Mouse (Mus musculus) kidney, embryonic 16.5 days (tissue): ENCODE measurements around the gene Serp1. TPM values are rescaled to one million over a fixed set of nuclear protein-coding genes. Genes with fewer than 3 reads are reported as not detected.

ENCODE experiments used
- ATAC-seq: fragments of 200-750 bp; cut with Nextera tagmentation; 2 replicates; pipeline ENCODE4 v1.8.0; 2017; ENCODE audit warnings: moderate TSS enrichment; ENCODE audit not compliant: low FRiP score, low TSS enrichment
- H3K27ac ChIP-seq: fragments of 300-500 bp; sonication (generic); 2 replicates; pipeline ENCODE4 v1.5.1; 2014; ENCODE audit warnings: low read length
- H3K27me3 ChIP-seq: fragments of 300-500 bp; sonication (generic); 2 replicates; pipeline ENCODE4 v1.6.1; 2014; ENCODE audit warnings: low read length, control low read depth, mixed read lengths; ENCODE audit not compliant: insufficient read depth
- H3K36me3 ChIP-seq: fragments of 300-500 bp; sonication (generic); 2 replicates; pipeline ENCODE4 v1.6.1; 2014; ENCODE audit warnings: low read length, control low read depth, mixed read lengths; ENCODE audit not compliant: insufficient read depth
- H3K4me1 ChIP-seq: fragments of 300-500 bp; sonication (generic); 2 replicates; pipeline ENCODE4 v1.6.1; 2014; ENCODE audit warnings: low read length, control low read depth, mixed read lengths; ENCODE audit not compliant: insufficient read depth
- H3K4me2 ChIP-seq: fragments of 300-500 bp; sonication (generic); replicated peaks from 2 replicates; pipeline ENCODE4 v1.6.1; 2014; ENCODE audit warnings: low read depth, low read length
- H3K4me3 ChIP-seq: fragments of 300-500 bp; sonication (generic); 2 replicates; pipeline ENCODE4 v1.5.1; 2014; ENCODE audit warnings: mild to moderate bottlenecking, low read length
- H3K9ac ChIP-seq: fragments of 300-500 bp; sonication (generic); replicated peaks from 2 replicates; pipeline ENCODE4 v1.6.1; 2014; ENCODE audit warnings: low read length
- H3K9me3 ChIP-seq: fragments of 300-500 bp; sonication (generic); 2 replicates; pipeline ENCODE4 v1.6.1; 2016; ENCODE audit warnings: low read length, control low read depth
- WGBS: fragments of 180-500 bp; shearing (Covaris S2); extraction: QIAGEN DNeasy Blood & Tissue Kit; methylation state at CpG from one replicate; pipeline ENCODE4 v1.1.7; 2014; 5-methylcytosine and 5-hydroxymethylcytosine counted together
- polyA plus RNA-seq: library from polyadenylated mRNA; unstranded; fragments of >200 nt; fragmentation: Nextera tagmentation; extraction: Ambion mirVana; gene quantifications from 2 replicates; pipeline ENCODE4 v1.2.1, GENCODE M21; 2015

Serp1 gene
- polyA plus RNA-seq, 1 experiment from 2014 or later, result 156 TPM

DNA sequence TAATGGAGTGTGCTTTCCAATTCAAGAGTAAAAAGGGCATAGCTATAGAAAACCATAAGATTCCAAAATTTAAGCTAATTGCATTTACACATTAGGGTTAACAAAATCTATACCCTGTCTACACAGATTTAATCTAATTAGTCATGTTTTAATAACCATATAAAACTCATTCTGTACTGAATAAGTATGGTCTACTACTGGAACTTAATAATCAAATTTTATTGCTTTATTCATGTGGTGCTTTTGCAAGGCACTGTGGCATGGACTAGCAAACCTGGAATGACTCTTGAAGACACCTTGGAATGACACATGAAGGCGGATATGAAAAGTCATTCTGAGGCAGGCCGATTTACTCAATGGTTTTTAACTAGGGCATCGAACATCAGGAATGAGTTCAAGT, 2.3 kb downstream of the Serp1 start:
- no peaks in the 10 kb centered on the region for H3K27me3 ChIP-seq
- H3K9ac ChIP-seq, result no peak overlapping the region
- H3K4me2 ChIP-seq, result no peak overlapping the region
- no peak overlapping the region for H3K4me3 ChIP-seq
- no peak overlapping the region for H3K27ac ChIP-seq
- H3K4me1 ChIP-seq, result peaks cover 11% of the 10 kb centered on the region
- peaks cover 17% of the 10 kb centered on the region for H3K36me3 ChIP-seq
- no peak for ATAC-seq
- H3K9me3 ChIP-seq, result no peaks in the 10 kb centered on the region
- 96% methylated on average over 3 of the region's 3 CpGs for WGBS

DNA sequence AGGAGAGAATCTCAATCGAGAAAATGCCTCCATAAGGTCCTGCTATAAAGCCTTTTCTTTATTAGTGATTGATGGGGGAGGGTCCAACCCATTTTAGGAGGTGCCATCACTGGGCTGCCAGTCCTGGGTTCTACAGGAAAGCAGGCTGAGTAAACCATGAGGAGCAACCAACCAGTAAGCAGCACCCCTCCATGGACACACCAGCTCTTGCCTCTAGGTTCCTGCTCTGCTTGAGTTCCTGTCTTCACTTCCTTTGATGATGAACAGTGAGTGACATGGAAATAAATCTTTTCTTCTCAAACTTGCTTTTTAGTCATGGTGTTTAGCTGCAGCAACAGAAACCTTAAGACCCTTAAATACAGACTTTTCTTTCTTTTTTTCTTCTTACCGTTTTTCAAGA, 4.3 kb downstream of the Serp1 start:
- H3K4me3 ChIP-seq, result no peak overlapping the region
- no peak overlapping the region for H3K4me2 ChIP-seq
- no peak overlapping the region for H3K9ac ChIP-seq
- no peaks in the 10 kb centered on the region for H3K9me3 ChIP-seq
- WGBS, result 85% methylated on average over 2 of the region's 2 CpGs
- H3K27me3 ChIP-seq, result no peaks in the 10 kb centered on the region
- H3K4me1 ChIP-seq, result peaks cover 7% of the 10 kb centered on the region
- H3K36me3 ChIP-seq, result peaks cover 17% of the 10 kb centered on the region
- H3K27ac ChIP-seq, result no peak overlapping the region
- ATAC-seq, result no peak

DNA sequence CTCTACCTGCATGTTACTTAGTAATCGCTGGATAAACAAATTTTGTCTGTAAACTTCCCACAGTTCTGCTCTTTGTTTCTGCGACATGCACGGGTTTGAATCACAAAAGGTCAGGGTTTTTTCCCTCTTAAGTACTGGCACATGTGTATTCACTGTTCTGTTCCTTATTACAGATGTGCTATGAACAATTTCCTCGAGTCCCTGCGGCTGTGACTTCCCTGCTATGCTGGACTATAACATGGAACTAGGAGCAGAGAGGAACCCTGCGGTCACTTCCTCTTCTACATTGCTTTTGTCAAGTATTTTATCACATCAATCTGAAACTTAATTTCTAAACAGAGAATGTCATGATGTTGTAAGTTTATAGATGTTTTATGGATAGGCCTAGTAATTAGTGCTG, 5.4 kb downstream of the Serp1 start:
- Histone ChIP-seq H3K36me3 (peaks cover 17% of the 10 kb centered on the region), H3K27ac (no peak overlapping the region), H3K4me3 (no peak overlapping the region), H3K9ac (no peak overlapping the region), H3K4me2 (no peak overlapping the region), H3K27me3 (no peaks in the 10 kb centered on the region), H3K9me3 (no peaks in the 10 kb centered on the region), H3K4me1 (peaks cover 7% of the 10 kb centered on the region; the same call in 1 of the 2 replicates)
- ATAC-seq, result no peak
- 90% methylated on average over 6 of the region's 6 CpGs for WGBS

DNA sequence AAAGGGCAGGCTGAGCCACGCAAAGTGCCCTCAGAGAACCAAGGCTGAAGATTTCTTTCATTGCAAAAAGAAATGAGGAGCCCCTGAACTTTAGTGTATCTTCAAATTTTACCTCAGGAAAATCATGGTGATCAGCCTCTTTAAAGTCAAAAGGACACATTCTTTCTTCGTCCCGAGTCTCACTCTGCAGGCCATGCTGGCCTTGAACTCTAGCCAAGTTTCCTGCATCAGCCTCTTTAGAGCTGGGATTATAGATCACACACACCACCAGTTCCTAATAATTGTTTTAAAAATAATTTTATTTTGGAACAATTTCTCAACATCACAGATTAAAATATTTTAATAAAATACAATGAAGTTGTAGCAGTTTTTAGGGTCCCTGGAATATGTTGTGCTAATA, 6.2 kb downstream of the Serp1 start:
- peaks cover 7% of the 10 kb centered on the region; the same call in 1 of the 2 replicates for H3K4me1 ChIP-seq
- ATAC-seq, result no peak
- 73% methylated on average over 3 of the region's 3 CpGs for WGBS
- no peaks in the 10 kb centered on the region for H3K9me3 ChIP-seq
- H3K4me3 ChIP-seq, result no peak overlapping the region
- peaks cover 17% of the 10 kb centered on the region for H3K36me3 ChIP-seq
- no peaks in the 10 kb centered on the region for H3K27me3 ChIP-seq
- H3K4me2 ChIP-seq, result no peak overlapping the region
- H3K27ac ChIP-seq, result no peak overlapping the region
- no peak overlapping the region for H3K9ac ChIP-seq

DNA sequence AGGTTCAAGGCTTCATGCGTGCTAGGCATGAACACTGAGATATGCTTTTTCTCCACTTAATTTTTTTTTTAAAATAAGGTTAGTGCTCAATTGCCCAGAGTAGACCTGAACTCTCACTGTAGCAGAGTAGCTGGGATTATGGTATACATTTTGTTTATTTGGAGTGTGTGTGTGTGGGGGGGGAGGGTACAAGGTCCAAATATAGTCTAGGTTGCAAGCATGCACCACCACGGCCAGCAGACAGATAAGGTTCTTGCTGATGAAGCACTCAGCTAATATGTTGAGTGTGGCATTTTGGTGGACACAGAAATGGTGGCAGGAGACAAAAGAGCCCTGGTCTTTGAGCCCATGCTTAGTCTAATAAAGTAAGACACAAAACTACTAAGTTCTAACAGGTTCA, 6.7 kb downstream of the Serp1 start:
- Histone ChIP-seq H3K4me1 (peaks cover 2% of the 10 kb centered on the region; the same call in 1 of the 2 replicates), H3K4me3 (no peak overlapping the region), H3K27ac (no peak overlapping the region), H3K27me3 (no peaks in the 10 kb centered on the region), H3K4me2 (no peak overlapping the region), H3K36me3 (peaks cover 17% of the 10 kb centered on the region), H3K9ac (no peak overlapping the region), H3K9me3 (no peaks in the 10 kb centered on the region)
- no peak for ATAC-seq
- 76% methylated on average over 2 of the region's 2 CpGs for WGBS

DNA sequence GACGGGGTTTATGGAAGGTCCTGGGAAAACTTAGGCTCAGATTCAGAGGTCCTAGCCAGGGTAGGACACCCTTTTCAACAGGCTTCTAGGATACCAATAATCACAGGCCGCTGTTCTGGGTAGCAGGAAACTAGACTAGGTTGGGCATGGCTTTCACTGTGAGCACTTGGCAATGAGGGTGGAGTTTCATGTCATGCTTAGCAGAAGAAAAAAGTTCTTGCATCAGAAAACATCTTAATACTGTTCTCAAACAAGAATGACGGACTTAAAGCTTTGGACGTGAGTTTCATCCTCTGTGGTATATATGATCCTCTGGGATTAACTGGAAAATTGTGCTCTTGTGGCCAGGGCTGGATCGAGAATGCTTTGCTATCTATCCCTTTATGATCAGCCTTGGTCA, 7.9 kb downstream of the Serp1 start:
- H3K4me1 ChIP-seq, result no peaks in the 10 kb centered on the region
- no peak overlapping the region for H3K4me2 ChIP-seq
- H3K9ac ChIP-seq, result no peak overlapping the region
- H3K27ac ChIP-seq, result no peak overlapping the region
- H3K4me3 ChIP-seq, result no peak overlapping the region
- H3K9me3 ChIP-seq, result no peaks in the 10 kb centered on the region
- 81% methylated on average over 5 of the region's 5 CpGs for WGBS
- no peaks in the 10 kb centered on the region for H3K27me3 ChIP-seq
- peaks cover 14% of the 10 kb centered on the region for H3K36me3 ChIP-seq
- no peak for ATAC-seq

DNA sequence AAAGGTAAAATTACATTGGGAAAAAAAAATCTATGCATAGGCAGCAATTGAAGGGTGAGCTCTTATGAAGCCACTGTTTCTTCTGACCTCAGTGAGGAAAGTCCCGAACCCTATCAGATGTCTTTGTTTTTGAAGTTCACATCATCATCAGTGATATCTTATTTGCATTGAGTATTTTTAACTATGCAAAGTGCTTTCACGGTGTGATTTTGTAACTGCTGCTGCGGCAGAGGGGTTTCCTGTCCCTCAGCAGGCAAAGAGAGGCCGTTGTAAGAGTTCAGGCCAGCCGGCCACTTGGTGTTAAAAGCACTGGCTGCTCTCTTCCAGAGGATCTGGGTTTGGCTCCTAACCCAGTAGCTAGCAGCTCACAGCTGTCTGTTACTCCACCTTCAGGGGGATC, 8.4 kb downstream of the Serp1 start:
- ATAC-seq, result no peak
- WGBS, result 55% methylated on average over 5 of the region's 5 CpGs
- Histone ChIP-seq H3K36me3 (peaks cover 10% of the 10 kb centered on the region), H3K9ac (no peak overlapping the region), H3K9me3 (no peaks in the 10 kb centered on the region), H3K27ac (no peak overlapping the region), H3K27me3 (no peaks in the 10 kb centered on the region), H3K4me1 (no peaks in the 10 kb centered on the region), H3K4me2 (no peak overlapping the region), H3K4me3 (no peak overlapping the region)

DNA sequence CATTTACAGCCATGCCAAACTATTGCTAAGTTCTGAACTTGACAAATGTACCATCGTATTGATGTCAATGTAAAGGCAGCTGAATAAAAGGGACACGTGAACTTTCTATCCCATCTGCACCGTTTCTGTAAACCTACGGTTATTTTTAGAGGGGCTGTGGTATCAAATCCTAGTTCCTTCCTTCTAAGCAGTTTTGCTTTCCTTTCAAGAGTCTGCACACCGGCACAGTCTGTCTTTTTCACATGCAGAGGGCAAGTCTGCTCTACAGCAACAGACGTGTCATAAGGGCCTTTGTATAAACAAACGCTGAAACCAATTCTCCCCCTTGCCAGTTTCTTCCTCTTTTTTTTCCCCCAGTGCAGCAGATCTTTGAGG, 9.1 kb downstream of the Serp1 start:
- no peak overlapping the region for H3K27ac ChIP-seq

DNA sequence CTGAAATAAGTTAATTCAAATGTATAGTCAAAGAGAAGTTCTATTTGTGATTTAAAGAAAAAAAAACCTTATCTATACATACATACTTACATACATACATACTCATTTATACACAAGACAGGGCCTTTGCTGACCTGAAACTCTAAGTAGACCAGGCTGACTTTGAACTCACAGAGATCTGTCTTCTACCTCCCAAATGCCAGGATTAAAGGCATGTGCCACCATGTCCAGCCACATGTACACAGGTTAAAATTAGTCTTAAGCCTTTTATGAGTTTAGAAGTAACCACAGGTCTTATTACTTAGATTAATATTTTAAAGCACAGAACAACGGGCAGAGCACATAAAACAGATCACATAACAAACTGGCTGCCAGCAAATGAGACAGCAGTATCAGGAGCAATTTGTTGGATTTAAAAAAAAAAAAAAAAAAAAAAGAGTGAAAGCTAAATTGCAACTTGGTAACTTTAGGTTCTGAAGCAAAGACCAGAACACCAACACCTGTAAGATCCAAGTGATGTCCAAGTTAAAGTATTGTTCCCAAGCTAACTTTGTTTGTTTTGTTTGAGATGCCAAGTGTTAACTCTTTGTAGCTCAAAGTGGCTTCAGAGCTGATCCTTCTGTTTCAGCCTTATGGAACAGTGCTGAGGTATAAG, 9.6 kb downstream of the Serp1 start:
- H3K9ac ChIP-seq, result no peak overlapping the region
- 40% methylated on average over 1 of the region's 1 CpGs for WGBS

More for the DNA sequence above, 9.1 kb downstream of the Serp1 start:
- H3K36me3 ChIP-seq, result peaks cover 7% of the 10 kb centered on the region
- H3K4me1 ChIP-seq, result no peaks in the 10 kb centered on the region
- no peak overlapping the region for H3K9ac ChIP-seq
- no peak for ATAC-seq
- no peak overlapping the region for H3K4me3 ChIP-seq
- H3K4me2 ChIP-seq, result no peak overlapping the region
- no peaks in the 10 kb centered on the region for H3K27me3 ChIP-seq
- 50% methylated on average over 7 of the region's 7 CpGs for WGBS
- no peaks in the 10 kb centered on the region for H3K9me3 ChIP-seq

DNA sequence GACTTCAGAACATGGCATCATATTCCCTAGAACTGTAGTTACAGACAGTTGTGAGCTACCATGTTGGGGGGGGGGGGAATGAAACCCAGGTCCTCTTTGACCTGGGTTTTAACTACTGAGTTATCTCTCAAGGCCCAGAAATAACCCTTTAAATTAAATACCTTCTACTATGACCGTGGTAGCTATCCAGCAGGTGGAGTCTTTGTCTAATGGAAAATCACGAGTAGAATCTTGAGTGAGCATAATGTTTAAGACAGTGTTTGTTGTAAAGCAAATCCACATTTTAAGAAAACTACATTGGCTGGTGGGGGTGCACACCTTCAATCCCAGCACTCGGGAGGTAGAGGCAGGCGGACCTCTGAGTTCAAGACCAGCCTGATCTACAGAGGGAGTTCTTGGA, 12.2 kb downstream of the Serp1 start:
- Histone ChIP-seq H3K4me1 (no peaks in the 10 kb centered on the region), H3K4me2 (no peak overlapping the region), H3K27ac (no peak overlapping the region), H3K9me3 (no peaks in the 10 kb centered on the region), H3K9ac (no peak overlapping the region), H3K27me3 (no peaks in the 10 kb centered on the region), H3K4me3 (no peak overlapping the region), H3K36me3 (no peaks in the 10 kb centered on the region)
- ATAC-seq, result no peak
- 85% methylated on average over 4 of the region's 4 CpGs for WGBS

More for the DNA sequence above, 9.6 kb downstream of the Serp1 start:
- Histone ChIP-seq H3K27ac (no peak overlapping the region), H3K36me3 (0 out of 2 replicates have a peak, but pooled peaks cover 2% of the 10 kb centered on the region), H3K4me1 (no peaks in the 10 kb centered on the region), H3K4me2 (no peak overlapping the region), H3K27me3 (no peaks in the 10 kb centered on the region), H3K9me3 (no peaks in the 10 kb centered on the region), H3K4me3 (no peak overlapping the region)
- no peak for ATAC-seq
